Mouse (Mus musculus): ENCODE results near the gene Slc4a8.

- no peak for TF ChIP-seq MAFK (IDR thresholded peaks at IDR 0.05; ENCODE audit: insufficient read depth, low read depth, low read length)
- TF ChIP-seq HCFC1 (IDR thresholded peaks at IDR 0.05; ENCODE audit: borderline replicate concordance, insufficient read depth, low read length) = no peak
- TF ChIP-seq ZNF384 (IDR thresholded peaks at IDR 0.05; ENCODE audit: low read depth, low read length) = no peak
- TF ChIP-seq ZC3H11A (IDR thresholded peaks at IDR 0.05; ENCODE audit: borderline replicate concordance, low read depth, low read length) = no peak
Observed at GRCm38 (mm10) chr15:100739442-100739841, 22.1 kb upstream of the Slc4a8 start.

Measured in ES-E14 (cell line).